Mouse (Mus musculus): ENCODE measurements around the gene Ctdspl. TPM values are rescaled to one million over a fixed set of nuclear protein-coding genes. Genes with fewer than 3 reads are reported as not detected.

The Ctdspl gene
- polyA plus RNA-seq, 1 experiment from 2014 or later, result 11.7 TPM

- Histone ChIP-seq H3K27ac (no peak overlapping the region), H3K4me2 (replicated peaks) (no peak overlapping the region), H3K9me3 (replicated peaks) (no peaks in the 10 kb centered on the region), H3K36me3 (no peaks in the 10 kb centered on the region), H3K4me3 (no peak overlapping the region), H3K4me1 (no peaks in the 10 kb centered on the region), H3K27me3 (no peaks in the 10 kb centered on the region), H3K9ac (no peak overlapping the region)
- 82% methylated on average over 7 of the region's 7 CpGs for WGBS
- no peak for ATAC-seq (ENCODE audit: low FRiP score)
Measured at GRCm38 (mm10) chr9:119025832-119026331, 99.6 kb downstream of the Ctdspl start.

DNA sequence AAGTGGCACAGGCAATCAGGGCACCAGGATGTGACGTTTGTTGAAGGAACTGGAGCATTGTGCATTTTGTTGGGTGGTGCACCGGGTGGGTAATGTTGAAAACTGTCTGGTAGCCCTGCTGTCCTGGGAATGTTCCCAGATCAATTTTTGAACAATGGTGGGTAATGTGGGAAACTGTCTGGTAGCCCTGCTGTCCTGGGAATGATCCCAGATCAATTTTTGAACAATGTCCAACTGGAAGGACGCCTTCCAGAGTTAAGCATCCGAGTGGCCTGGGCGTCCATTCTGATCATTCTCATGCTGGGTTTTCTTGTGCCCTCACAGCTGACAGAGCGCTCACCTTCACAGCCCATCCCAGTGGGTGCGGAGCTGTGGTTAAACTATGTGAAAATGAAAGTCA is 101.1 kb downstream of the Ctdspl start:
- no peak for ATAC-seq (ENCODE audit: low FRiP score)
- H3K27ac ChIP-seq, result no peak overlapping the region
- H3K9ac ChIP-seq, result no peak overlapping the region
- H3K27me3 ChIP-seq, result no peaks in the 10 kb centered on the region
- H3K4me1 ChIP-seq, result peaks cover 9% of the 10 kb centered on the region
- no peaks in the 10 kb centered on the region for H3K36me3 ChIP-seq
- no peaks in the 10 kb centered on the region for H3K9me3 ChIP-seq (replicated peaks)
- H3K4me3 ChIP-seq, result no peak overlapping the region
- WGBS, result 87% methylated on average over 7 of the region's 7 CpGs
- H3K4me2 ChIP-seq (replicated peaks), result no peak overlapping the region

- peaks cover 20% of the 10 kb centered on the region for H3K4me1 ChIP-seq
- H3K36me3 ChIP-seq, result no peaks in the 10 kb centered on the region
- WGBS, result 94% methylated on average over 27 of the region's 27 CpGs
- no peak overlapping the region for H3K9ac ChIP-seq
- no peaks in the 10 kb centered on the region for H3K27me3 ChIP-seq
- no peaks in the 10 kb centered on the region for H3K9me3 ChIP-seq (replicated peaks)
- no peak overlapping the region for H3K4me2 ChIP-seq (replicated peaks)
- ATAC-seq (ENCODE audit: low FRiP score), result no peak
- H3K4me3 ChIP-seq, result no peak overlapping the region
- no peak overlapping the region for H3K27ac ChIP-seq
Measured at GRCm38 (mm10) chr9:119028226-119029195, 102.3 kb downstream of the Ctdspl start.

- 59% methylated on average over 7 of the region's 7 CpGs for WGBS
Measured at GRCm38 (mm10) chr9:119029568-119029967, 103.3 kb downstream of the Ctdspl start.

GRCm38 (mm10) chr9:119031038-119031437 is 104.8 kb downstream of the Ctdspl start:
- Histone ChIP-seq H3K27ac (no peak overlapping the region), H3K27me3 (no peaks in the 10 kb centered on the region), H3K36me3 (no peaks in the 10 kb centered on the region), H3K4me1 (peaks cover 40% of the 10 kb centered on the region), H3K4me2 (replicated peaks) (no peak overlapping the region), H3K4me3 (no peak overlapping the region), H3K9me3 (replicated peaks) (no peaks in the 10 kb centered on the region), H3K9ac (no peak overlapping the region)
- no peak for ATAC-seq (ENCODE audit: low FRiP score)
- 92% methylated on average over 4 of the region's 4 CpGs for WGBS

More at GRCm38 (mm10) chr9:119029568-119029967, 103.3 kb downstream of the Ctdspl start:
- H3K4me3 ChIP-seq, result no peak overlapping the region
- H3K4me1 ChIP-seq, result peaks cover 30% of the 10 kb centered on the region
- H3K36me3 ChIP-seq, result no peaks in the 10 kb centered on the region
- no peak overlapping the region for H3K9ac ChIP-seq
- no peaks in the 10 kb centered on the region for H3K27me3 ChIP-seq
- no peaks in the 10 kb centered on the region for H3K9me3 ChIP-seq (replicated peaks)
- ATAC-seq (ENCODE audit: low FRiP score), result no peak
- no peak overlapping the region for H3K27ac ChIP-seq
- H3K4me2 ChIP-seq (replicated peaks), result no peak overlapping the region

DNA sequence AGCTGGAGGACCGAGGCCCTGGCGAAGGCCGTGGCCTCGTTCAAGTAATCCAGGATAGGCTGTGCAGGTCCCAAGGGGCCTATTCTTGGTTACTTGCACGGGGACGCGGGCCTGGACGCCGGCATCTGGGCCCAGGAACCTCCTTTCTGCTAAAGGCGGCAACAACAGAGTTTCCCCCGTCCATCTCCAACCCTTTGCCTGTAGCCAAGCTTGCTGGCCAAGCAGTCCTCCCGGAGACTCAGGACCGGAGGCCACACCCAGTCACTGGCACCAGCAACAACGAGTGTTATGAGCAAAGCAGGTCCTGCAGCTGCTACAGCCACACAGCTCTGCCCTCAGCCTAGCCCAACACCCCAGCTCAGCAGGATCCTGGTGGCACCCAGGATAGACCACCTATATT is 105.5 kb downstream of the Ctdspl start:
- H3K36me3 ChIP-seq, result no peaks in the 10 kb centered on the region; the same call in 1 of the 2 replicates
- H3K9me3 ChIP-seq (replicated peaks), result no peaks in the 10 kb centered on the region
- H3K27me3 ChIP-seq, result no peaks in the 10 kb centered on the region
- no peak overlapping the region for H3K4me2 ChIP-seq (replicated peaks)
- H3K27ac ChIP-seq, result no peak overlapping the region
- no peak overlapping the region for H3K4me3 ChIP-seq
- no peak for ATAC-seq (ENCODE audit: low FRiP score)
- 80% methylated on average over 14 of the region's 14 CpGs for WGBS
- H3K4me1 ChIP-seq, result peaks cover 43% of the 10 kb centered on the region
- no peak overlapping the region for H3K9ac ChIP-seq

DNA sequence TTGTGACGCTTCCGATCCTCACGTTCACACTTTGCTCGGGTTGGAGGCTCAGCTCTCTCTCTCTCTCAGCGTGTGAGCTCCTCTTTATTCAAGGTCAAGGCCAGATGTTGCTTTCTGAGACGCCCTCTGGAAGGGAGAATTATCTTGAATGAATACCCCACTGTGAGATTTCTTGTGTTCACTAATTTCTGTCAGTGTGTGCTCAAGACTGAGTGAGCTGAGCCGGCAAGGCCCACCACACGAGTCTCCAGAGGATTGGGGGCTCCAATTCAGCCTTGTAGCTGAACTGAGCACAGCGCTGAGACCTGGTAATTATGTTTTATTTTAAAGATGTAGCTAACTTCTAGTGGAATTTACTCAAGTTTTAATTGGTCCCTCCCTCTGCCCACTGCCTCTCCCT is 106.3 kb downstream of the Ctdspl start:
- Histone ChIP-seq H3K9me3 (replicated peaks) (no peaks in the 10 kb centered on the region), H3K9ac (no peak overlapping the region), H3K36me3 (no peaks in the 10 kb centered on the region; the same call in 1 of the 2 replicates), H3K4me2 (replicated peaks) (no peak overlapping the region), H3K4me3 (no peak overlapping the region), H3K27me3 (no peaks in the 10 kb centered on the region), H3K4me1 (peaks cover 46% of the 10 kb centered on the region), H3K27ac (no peak overlapping the region)
- WGBS, result 37% methylated on average over 9 of the region's 9 CpGs
- no peak for ATAC-seq (ENCODE audit: low FRiP score)

- no peak overlapping the region for H3K9ac ChIP-seq
- H3K4me2 ChIP-seq (replicated peaks), result no peak overlapping the region
- no peak overlapping the region for H3K4me3 ChIP-seq
- WGBS, result 69% methylated on average over 19 of the region's 19 CpGs
- no peaks in the 10 kb centered on the region for H3K9me3 ChIP-seq (replicated peaks)
- H3K4me1 ChIP-seq, result peaks cover 46% of the 10 kb centered on the region
- no peak overlapping the region for H3K27ac ChIP-seq
- no peaks in the 10 kb centered on the region; the same call in 1 of the 2 replicates for H3K36me3 ChIP-seq
- H3K27me3 ChIP-seq, result no peaks in the 10 kb centered on the region
- ATAC-seq (ENCODE audit: low FRiP score), result peak; percentile 65
Measured at GRCm38 (mm10) chr9:119033111-119033921, 107.1 kb downstream of the Ctdspl start.

GRCm38 (mm10) chr9:119034069-119034468 is 107.8 kb downstream of the Ctdspl start:
- WGBS, result 80% methylated on average over 8 of the region's 8 CpGs
- Histone ChIP-seq H3K4me3 (no peak overlapping the region), H3K27ac (no peak overlapping the region), H3K9me3 (replicated peaks) (no peaks in the 10 kb centered on the region), H3K36me3 (no peaks in the 10 kb centered on the region; the same call in 1 of the 2 replicates), H3K4me1 (peaks cover 46% of the 10 kb centered on the region), H3K27me3 (no peaks in the 10 kb centered on the region), H3K4me2 (replicated peaks) (no peak overlapping the region), H3K9ac (no peak overlapping the region)
- no peak for ATAC-seq (ENCODE audit: low FRiP score)

- no peak overlapping the region for H3K4me2 ChIP-seq (replicated peaks)
- H3K27me3 ChIP-seq, result no peaks in the 10 kb centered on the region
- H3K4me3 ChIP-seq, result no peak overlapping the region
- 71% methylated on average over 29 of the region's 29 CpGs for WGBS
- H3K27ac ChIP-seq, result no peak overlapping the region
- H3K4me1 ChIP-seq, result peaks cover 46% of the 10 kb centered on the region
- no peaks in the 10 kb centered on the region for H3K9me3 ChIP-seq (replicated peaks)
- ATAC-seq (ENCODE audit: low FRiP score), result no peak
- H3K9ac ChIP-seq, result no peak overlapping the region
- H3K36me3 ChIP-seq, result no peaks in the 10 kb centered on the region; the same call in 1 of the 2 replicates
Measured at GRCm38 (mm10) chr9:119034676-119035665, 108.7 kb downstream of the Ctdspl start.

DNA sequence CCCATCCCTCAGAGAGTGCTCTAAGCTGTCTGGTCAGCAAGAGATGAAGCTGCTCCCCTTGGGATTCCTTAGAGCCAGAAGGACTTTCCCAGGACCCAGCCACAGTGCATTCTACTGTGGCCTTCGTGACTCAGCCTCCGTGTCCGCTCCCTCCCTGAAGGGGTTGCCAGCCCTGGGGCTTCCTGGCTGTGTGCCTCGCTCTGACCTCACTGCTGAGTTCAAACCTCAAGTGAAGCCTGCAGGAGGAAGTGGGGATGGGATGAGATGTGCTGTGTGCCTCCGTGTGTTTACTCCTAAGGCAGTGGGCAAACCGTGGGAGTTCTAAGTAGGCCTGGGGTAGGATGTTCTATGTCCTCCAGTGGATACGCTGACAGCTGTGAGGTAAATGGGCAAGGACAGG is 109.6 kb downstream of the Ctdspl start:
- H3K9me3 ChIP-seq (replicated peaks), result no peaks in the 10 kb centered on the region
- H3K27ac ChIP-seq, result no peak overlapping the region
- H3K36me3 ChIP-seq, result no peaks in the 10 kb centered on the region; the same call in 1 of the 2 replicates
- 75% methylated on average over 7 of the region's 7 CpGs for WGBS
- H3K4me2 ChIP-seq (replicated peaks), result no peak overlapping the region
- no peaks in the 10 kb centered on the region for H3K27me3 ChIP-seq
- no peak overlapping the region for H3K9ac ChIP-seq
- no peak for ATAC-seq (ENCODE audit: low FRiP score)
- H3K4me1 ChIP-seq, result peaks cover 46% of the 10 kb centered on the region
- H3K4me3 ChIP-seq, result no peak overlapping the region

All from hindbrain, embryonic 12.5 days (tissue).